Mouse (Mus musculus) T-helper 1 cell (primary cell): ENCODE measurements around the gene Fam8a1.

ENCODE experiments used
- in situ Hi-C: fragments of 300-600 bp; cut with MboI, MseI; formaldehyde crosslinking; loops from one replicate; pipeline ENCODE4 v1.15.1; 2025; ENCODE audit warnings: high pct_unique_total_duplicates

Gene Fam8a1

GRCm38 (mm10) chr13:46669048-46669619 lies at the start of gene Fam8a1:
TSS of gene Fam8a1 (plus strand) at chr13:46669522.
- in situ Hi-C loops = loop anchor here (10.0 kb wide), 1 partner anchor 164 kb away; the partner anchor contains the start of gene Cap2

GRCm38 (mm10) chr13:46619633-46620032 lies 49.7 kb upstream of the Fam8a1 start:
- in situ Hi-C loops = no loop called here

GRCm38 (mm10) chr13:46620964-46621757 lies 48.2 kb upstream of the Fam8a1 start:
- in situ Hi-C loops = no loop called here

GRCm38 (mm10) chr13:46626608-46627007 lies 42.7 kb upstream of the Fam8a1 start:
- in situ Hi-C loops = no loop called here

- in situ Hi-C loops = no loop called here
These were observed 41.5 kb upstream of the Fam8a1 start for GRCm38 (mm10) chr13:46627841-46628240.

- in situ Hi-C loops = no loop called here
These were observed 39.9 kb upstream of the Fam8a1 start for GRCm38 (mm10) chr13:46629391-46629790.

GRCm38 (mm10) chr13:46632796-46633195 lies 36.5 kb upstream of the Fam8a1 start:
- in situ Hi-C loops = no loop called here

GRCm38 (mm10) chr13:46633320-46634132 lies 35.8 kb upstream of the Fam8a1 start:
- in situ Hi-C loops = no loop called here

GRCm38 (mm10) chr13:46634133-46634488 lies 35.2 kb upstream of the Fam8a1 start:
- in situ Hi-C loops = no loop called here

- in situ Hi-C loops = loop anchor here (5.0 kb wide), 1 partner anchor 329 kb away; no protein-coding TSS in a partner anchor
These were observed 28.5 kb upstream of the Fam8a1 start for GRCm38 (mm10) chr13:46640608-46641468.

- in situ Hi-C loops = loop anchor here (5.0 kb wide), 1 partner anchor 330 kb away; no protein-coding TSS in a partner anchor
These were observed 27.0 kb upstream of the Fam8a1 start for GRCm38 (mm10) chr13:46642318-46642717.

GRCm38 (mm10) chr13:46644175-46644574 lies 25.1 kb upstream of the Fam8a1 start:
- in situ Hi-C loops = loop anchor here (5.0 kb wide), 1 partner anchor 332 kb away; no protein-coding TSS in a partner anchor

GRCm38 (mm10) chr13:46645476-46645875 lies 23.8 kb upstream of the Fam8a1 start:
- in situ Hi-C loops = no loop called here

- in situ Hi-C loops = no loop called here
These were observed 17.5 kb upstream of the Fam8a1 start for GRCm38 (mm10) chr13:46651853-46652252.

GRCm38 (mm10) chr13:46652671-46653070 lies 16.7 kb upstream of the Fam8a1 start:
- in situ Hi-C loops = no loop called here

- in situ Hi-C loops = no loop called here
These were observed 15.7 kb upstream of the Fam8a1 start for GRCm38 (mm10) chr13:46653671-46654070.

GRCm38 (mm10) chr13:46654566-46654965 lies 14.8 kb upstream of the Fam8a1 start:
- in situ Hi-C loops = no loop called here

- in situ Hi-C loops = no loop called here
These were observed 10.1 kb upstream of the Fam8a1 start for GRCm38 (mm10) chr13:46659211-46659610.

- in situ Hi-C loops = loop anchor here (10.0 kb wide), 1 partner anchor 159 kb away; the partner anchor contains the start of gene Cap2
These were observed 5.8 kb upstream of the Fam8a1 start for GRCm38 (mm10) chr13:46663461-46663964.

- in situ Hi-C loops = loop anchor here (10.0 kb wide), 1 partner anchor 165 kb away; the partner anchor contains the start of gene Cap2
These were observed 424 bp downstream of the Fam8a1 start for GRCm38 (mm10) chr13:46669620-46670271.
